Mouse (Mus musculus): ENCODE measurements around the gene Nolc1. TPM values are rescaled to one million over a fixed set of nuclear protein-coding genes. Genes with fewer than 3 reads are reported as not detected.
A peak's percentile ranks its signal among the peaks of the same experiment; 100 is the strongest.

The Nolc1 gene
- polyA plus RNA-seq, 1 experiment from 2014 or later, result 147 TPM

DNA sequence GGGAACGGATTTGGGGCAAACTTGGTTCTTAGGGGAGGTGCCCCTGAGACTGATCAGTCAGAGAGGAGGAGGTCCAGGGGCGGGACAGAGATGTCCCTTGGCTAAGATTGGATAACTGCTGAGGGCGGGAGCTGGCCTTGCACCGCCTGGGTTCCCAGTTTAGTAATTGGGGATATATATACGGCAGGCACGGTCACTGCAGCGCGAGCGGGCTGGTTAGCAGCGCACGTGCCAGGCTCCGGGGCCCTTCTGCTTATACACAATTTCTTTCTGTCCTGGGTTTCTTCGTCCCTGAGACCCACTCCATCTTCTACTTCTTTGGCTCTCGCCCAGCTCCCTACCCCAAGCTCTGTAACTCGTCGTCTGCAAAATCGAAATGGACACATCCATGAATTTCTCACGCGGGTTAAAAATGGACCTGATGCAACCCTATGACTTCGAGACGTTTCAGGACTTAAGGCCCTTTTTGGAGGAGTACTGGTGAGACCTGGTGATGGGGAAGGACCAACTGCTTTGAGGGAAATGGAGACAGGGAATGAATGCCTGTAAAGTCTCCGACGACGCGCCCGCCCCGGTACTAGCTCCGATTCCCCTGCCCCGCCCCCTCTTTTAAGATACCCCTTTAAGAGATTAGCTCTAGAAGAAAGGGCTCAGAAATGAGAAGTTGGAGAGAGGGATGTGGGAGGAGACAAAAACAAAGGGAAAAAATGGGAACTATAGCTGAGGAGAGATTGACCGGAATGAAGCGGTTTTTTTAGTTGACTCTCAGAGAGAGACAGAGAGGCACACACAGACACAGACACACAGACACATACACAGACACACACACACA, 56.2 kb downstream of the Nolc1 start, which contains the start of gene Elovl3:
TSS of gene Elovl3 (plus strand) at position 204 of the 832 bp plus-strand sequence.
- H3K4me2 ChIP-seq, result peak within 1 kb of the TSS; percentile 56
- no peaks in the 10 kb centered on the region for H3K9me3 ChIP-seq (replicated peaks)
- no peak within 1 kb of the TSS for H3K9ac ChIP-seq
- H3K27me3 ChIP-seq (replicated peaks), result peaks cover 89% of the 10 kb centered on the region
- H3K4me1 ChIP-seq, result peaks cover 25% of the 10 kb centered on the region
- 3% methylated on average over 31 of the region's 31 CpGs for WGBS (ENCODE audit: insufficient replicate concordance)
- no peaks in the 10 kb centered on the region for H3K36me3 ChIP-seq
- peak within 1 kb of the TSS; percentile 18 for H3K4me3 ChIP-seq
- no peak within 1 kb of the TSS for H3K27ac ChIP-seq
- peak; percentile 61 for ATAC-seq

DNA sequence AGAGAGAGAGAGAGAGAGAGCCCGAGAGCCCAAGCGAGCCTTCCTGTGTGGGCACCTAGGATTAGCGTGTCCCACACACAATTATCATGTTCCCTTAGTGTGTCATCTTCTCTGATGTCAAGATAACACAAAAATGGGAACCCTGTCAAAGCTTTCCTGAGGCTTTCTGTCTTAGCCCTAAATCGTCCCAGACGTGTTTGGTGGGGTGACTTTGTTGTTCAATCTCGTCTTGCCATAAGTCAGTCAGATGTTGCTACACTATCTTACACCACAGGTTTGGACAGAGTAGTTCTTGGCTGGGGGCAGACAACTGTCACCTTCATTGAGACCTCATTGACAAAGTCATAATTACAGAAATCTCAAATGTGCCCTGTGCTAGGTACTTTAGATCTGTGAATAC, 56.9 kb downstream of the Nolc1 start:
- H3K36me3 ChIP-seq, result no peaks in the 10 kb centered on the region
- 33% methylated on average over 6 of the region's 6 CpGs for WGBS (ENCODE audit: insufficient replicate concordance)
- peak overlapping the region; percentile 56; the same call in 1 of the 2 replicates for H3K4me2 ChIP-seq
- no peak overlapping the region for H3K27ac ChIP-seq
- H3K27me3 ChIP-seq (replicated peaks), result peaks cover 91% of the 10 kb centered on the region
- no peak overlapping the region for H3K4me3 ChIP-seq
- H3K9me3 ChIP-seq (replicated peaks), result no peaks in the 10 kb centered on the region
- peaks cover 32% of the 10 kb centered on the region for H3K4me1 ChIP-seq
- no peak overlapping the region for H3K9ac ChIP-seq
- ATAC-seq, result no peak

Other genes with a start within 250 kb of the Nolc1 start
- 6.5 TPM in 2 replicates for gene Armh3, start 77.4 kb upstream of the Nolc1 start, polyA plus RNA-seq (2016; fragmentation: Nextera tagmentation; extraction: Ambion mirVana)
- gene Hps6, start 72.4 kb upstream of the Nolc1 start, polyA plus RNA-seq (2016; fragmentation: Nextera tagmentation; extraction: Ambion mirVana), result 3.5 and 3.9 TPM in 2 replicates
- 34.8 and 36.0 TPM in 2 replicates for gene Pprc1, start 31.0 kb upstream of the Nolc1 start, polyA plus RNA-seq (2016; fragmentation: Nextera tagmentation; extraction: Ambion mirVana)
- gene Ldb1, start 30.6 kb upstream of the Nolc1 start, polyA plus RNA-seq (2016; fragmentation: Nextera tagmentation; extraction: Ambion mirVana), result 53.2 and 53.4 TPM in 2 replicates
- gene Elovl3, start 56.0 kb downstream of the Nolc1 start, polyA plus RNA-seq (2016; fragmentation: Nextera tagmentation; extraction: Ambion mirVana), result not detected in 2 replicates
- 0.59 and 0.94 TPM in 2 replicates for gene Pitx3, start 72.5 kb downstream of the Nolc1 start, polyA plus RNA-seq (2016; fragmentation: Nextera tagmentation; extraction: Ambion mirVana)
- gene Gbf1, start 76.6 kb downstream of the Nolc1 start, polyA plus RNA-seq (2016; fragmentation: Nextera tagmentation; extraction: Ambion mirVana), result 27.7 and 30.6 TPM in 2 replicates
- gene Nfkb2, start 228.5 kb downstream of the Nolc1 start, polyA plus RNA-seq (2016; fragmentation: Nextera tagmentation; extraction: Ambion mirVana), result 5.6 and 6.1 TPM in 2 replicates

Data from liver, embryonic 12.5 days (tissue).